Mouse (Mus musculus) heart, adult 2 months (tissue): ENCODE data around the gene S1pr5.

Experiments used
- CTCF ChIP-seq: fragments of 200-600 bp; IDR thresholded peaks from 2 replicates; pipeline ENCODE4 v1.8.1; 2022; ENCODE audit warnings: antibody characterized with exemption, mild to moderate bottlenecking, moderate library complexity
- POLR2A ChIP-seq: fragments of 200-500 bp; IDR thresholded peaks from 2 replicates; pipeline ENCODE4 v1.6.1; 2011; ENCODE audit warnings: mild to moderate bottlenecking, low read depth, low read length, control low read depth; ENCODE audit not compliant: insufficient read depth

DNA sequence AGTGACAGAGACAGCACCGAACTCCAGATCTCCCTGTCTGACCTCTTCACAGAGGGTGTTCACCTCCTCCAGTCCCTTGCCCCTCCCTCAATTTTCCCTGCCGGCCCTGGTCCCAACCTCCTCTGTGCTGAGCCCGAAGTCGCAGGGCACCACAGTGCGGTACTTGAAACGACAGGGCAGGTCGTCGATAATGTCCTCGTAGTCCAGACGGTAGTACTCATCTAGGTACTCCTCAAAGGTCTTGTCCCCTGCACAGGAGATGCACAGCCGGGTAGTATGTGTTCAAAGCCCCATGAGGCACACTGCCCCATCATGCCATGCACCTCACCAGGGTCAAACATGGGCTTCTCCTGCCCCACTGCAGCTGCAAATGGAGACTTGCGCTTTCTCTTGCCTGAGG lies 27.5 kb upstream of the S1pr5 start:
- TF ChIP-seq POLR2A (no peak), CTCF (no peak)
